Mouse (Mus musculus): ENCODE measurements around the gene Lrrc3c.
"Not testable (repeated sequence)": the region's sequence is repeated elsewhere in the genome, so short reads cannot be mapped to it uniquely, and the experiment has no call there.

The Lrrc3c gene

DNA sequence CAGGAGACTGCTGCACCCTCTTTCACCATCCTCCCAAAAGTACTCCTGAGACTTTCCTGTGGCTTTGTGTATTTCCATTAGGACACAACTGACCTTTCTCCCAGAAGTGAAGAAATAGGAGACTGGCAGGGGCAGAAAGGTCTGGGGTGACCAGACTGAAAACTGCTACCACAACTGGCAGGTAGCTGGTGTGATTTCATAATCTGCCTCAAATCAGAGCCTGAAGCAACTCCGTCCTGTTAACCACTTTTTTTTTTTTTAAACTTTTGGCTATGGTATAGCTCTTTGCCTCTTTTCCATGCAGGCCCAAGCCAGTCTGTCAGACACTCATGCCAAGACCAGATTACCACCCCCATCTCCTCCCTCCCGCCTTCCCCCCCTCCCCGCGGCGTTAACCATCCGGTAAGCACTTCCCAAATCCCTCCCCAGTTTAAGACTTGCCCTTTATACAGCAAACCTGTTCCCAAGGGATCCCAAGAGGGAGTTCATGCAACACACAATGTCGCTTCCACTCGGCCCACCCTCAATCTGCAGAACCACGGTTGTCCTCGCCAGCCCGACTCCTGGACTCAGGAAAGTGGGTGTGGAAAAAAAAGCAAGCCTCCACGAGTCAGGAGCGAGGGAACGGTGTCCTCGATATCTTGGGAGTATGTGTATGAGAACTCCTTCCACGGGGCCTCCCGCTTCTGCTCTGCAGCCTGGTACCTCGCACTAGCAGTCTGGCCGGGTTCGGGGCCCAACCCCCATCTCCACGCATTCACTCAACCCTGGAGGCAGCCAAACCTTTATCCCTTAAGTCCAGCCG lies 11.8 kb upstream of the Lrrc3c start:
- DNase-seq (ENCODE audit: low spot score): no peak

DNA sequence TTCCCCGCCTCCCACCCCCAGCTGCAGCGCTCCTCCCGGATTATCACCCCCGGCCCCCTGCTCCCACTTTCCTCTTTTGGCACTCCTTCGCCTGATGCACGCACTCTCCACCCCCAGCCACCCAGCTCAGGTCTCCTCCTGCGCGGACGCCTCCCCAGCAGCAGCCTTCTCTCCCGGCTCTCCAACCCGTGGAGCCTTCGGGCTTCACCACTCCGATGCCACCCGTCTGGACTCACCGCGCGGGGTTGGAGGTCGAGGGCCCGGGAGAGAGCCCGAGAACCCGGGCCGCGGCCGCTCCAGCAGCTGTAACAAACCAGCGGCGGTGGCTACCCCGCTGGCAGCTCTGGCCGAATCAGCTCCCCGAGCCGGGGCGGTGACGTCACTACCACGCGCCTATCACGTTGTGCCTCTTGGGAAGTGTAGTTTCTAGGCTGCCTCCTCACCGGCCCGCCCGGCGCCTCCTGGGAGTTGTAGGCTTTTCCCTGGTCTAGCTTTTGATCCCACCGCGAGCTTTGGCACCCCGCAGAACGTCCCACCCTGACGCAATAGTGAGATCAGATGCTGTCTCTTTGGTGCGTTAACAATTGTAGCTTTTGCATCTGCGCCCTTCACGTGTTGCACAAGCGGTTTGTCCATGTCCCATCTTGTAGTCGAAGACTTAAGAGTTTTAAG lies 11.1 kb upstream of the Lrrc3c start, which contains the start of gene Ormdl3:
Gene Ormdl3 (minus strand): TSS at position 477 of the 672 bp plus-strand sequence.
- peak; percentile 98 for DNase-seq (ENCODE audit: low spot score)

DNA sequence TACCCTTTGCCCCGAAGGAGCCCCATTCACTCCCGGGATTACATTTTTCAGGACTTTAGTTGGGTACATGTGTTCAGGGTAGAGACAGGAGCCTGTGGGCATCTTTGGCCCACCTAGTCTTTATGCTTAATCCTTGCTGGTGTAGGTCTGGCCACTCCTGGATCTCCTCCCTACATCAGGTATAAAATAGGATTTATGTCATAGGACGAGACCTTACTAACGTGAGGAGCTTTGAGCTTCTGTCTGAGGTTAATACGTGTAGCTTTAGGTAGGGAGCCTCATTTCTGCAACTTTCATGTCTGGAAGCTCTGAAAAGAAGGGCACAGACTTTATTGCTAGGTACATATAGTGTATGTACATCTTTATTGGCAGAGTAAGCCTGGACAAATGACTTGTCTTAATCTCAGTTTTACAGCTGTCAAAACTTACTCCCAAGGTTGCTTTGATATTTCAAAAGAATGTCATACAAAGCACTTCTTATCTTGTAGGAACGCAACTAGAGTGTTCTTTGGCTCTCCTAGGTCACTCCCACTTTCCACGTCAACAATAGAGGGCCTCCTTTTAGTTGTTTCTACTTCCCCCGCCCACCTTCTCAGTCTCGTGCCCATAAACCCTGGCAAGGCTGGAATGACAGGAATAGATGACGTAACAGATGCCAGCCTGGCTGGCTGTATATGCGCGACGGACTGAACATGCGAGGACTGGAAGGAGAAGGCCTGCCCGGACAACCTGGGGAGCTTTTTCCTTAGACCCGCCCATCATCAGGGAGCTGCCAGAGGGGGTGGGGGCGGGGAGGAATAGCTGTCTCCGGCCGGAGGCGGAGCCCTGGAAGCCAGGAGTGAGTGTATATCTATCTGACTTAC lies 10.2 kb upstream of the Lrrc3c start:
- peak; percentile 79 for DNase-seq (ENCODE audit: low spot score)

DNA sequence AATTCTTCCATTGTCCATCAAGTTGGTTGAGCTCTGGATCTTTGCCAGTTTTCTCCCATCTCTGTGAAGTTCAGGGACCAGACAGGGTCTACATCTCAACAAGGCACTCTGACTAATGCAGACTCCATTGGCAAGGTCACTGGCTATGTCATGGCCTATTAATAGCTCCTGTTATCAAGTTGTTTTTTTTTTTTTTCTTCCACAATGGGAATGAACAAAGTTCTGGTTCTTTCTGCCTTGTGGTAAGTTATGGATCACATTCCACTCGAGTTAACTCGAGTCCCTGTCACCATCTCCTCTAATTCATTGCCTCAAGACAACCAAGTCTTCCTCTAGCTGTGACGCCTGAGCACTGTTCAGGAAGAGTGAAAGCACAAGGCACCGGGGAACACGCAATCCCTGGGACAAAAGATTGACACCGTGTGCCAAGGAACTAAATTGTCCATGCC lies 9.2 kb upstream of the Lrrc3c start:
- DNase-seq (ENCODE audit: low spot score): no peak

DNA sequence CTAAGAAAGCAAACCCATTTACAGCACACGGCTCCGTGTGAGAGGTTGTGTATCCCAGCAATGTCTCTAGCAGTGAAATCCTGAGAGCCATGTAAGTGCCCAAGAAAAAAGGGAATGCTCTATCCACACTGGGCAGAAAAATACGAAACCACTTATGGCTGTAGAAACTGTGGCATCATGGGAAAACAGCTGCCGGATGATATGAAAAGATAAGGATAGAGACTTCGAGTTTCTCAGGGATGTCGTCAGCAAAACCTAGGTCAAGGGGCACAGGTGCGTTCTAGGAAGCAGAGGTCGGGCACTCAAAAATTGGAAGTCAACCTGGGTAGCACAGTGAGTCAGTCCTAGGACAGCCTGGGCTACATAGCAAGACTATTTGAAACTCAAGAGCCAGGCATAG lies 8.8 kb upstream of the Lrrc3c start:
- DNase-seq (ENCODE audit: low spot score): no peak

DNA sequence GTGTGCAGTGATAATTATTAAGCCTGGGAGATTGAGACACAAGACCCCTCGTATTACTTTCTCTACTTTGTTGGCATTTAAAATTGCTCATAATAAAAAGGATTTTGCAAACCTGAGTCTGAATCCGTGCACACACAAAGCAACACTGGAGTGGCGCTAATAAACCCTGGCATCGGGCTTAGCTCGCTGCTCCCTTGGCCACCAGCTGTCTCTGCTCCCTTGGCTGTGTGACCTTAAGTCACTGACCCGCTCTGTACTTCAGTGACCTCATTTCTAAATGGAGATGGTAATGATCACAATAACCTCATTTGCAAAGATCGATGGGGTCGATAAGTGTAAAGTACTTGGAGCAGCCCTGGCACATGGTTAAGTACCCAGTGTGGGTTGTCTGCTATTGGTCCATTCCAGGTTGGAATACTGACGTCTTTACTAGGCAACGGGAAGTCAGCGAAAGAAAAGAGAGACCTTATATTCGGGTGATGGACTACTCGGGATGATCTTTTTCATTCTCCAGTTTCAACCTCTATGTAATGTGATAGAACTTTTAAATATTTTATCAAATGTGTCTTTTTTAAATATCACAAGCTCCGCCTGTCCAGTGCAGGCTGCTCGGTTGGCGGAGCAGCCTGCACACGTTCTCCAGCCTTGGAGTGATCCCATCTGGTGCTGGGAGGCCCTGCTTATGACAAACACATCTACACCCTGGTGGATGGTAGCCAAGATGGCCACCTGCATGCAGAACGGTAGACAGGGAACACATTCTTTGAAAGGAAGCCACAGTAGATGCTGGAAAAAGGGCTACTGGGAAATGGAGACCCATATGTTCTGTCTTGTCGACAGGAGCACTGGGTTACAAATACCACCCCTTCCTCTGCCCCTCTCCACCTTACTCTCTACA lies 7.3 kb upstream of the Lrrc3c start:
- DNase-seq (ENCODE audit: low spot score): no peak

DNA sequence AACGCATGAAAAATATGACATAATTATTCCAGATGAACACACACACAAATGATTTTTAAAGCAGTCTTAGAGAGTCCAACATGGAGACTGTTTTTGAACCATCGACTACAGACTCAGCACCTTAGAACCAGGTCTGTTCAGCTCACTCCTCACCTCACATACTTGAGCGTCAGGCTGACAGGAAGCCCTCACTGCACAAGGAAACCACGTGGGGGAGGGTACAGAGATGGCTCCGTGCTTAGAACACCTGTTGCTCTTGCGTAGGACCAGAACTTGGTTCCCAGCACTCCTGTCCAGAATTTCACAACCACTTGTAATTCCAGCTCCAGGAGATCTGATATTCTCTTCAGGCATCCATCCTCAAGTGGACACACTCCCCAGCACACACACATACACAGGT lies 3.1 kb upstream of the Lrrc3c start:
- no peak for DNase-seq (ENCODE audit: low spot score)

DNA sequence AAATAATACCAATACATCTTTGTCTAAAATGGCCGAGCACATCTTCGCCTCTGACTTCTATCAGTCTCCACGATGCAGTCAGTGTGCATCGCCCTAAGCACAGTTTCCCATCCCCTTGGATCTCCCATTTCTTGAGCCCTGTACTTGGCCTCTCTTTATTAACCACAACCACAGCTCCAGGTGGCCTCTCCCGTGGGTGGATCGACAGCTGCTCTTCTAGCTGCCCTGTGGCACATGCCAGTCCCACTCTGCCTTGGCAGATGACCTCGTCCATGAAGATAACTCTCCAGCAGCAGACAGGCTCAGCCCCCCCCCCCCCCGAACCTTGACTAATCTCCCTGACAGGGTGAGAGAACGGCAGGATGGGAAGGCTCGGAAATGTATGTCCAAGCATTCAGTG lies 2.6 kb upstream of the Lrrc3c start:
- no peak for DNase-seq (ENCODE audit: low spot score)

DNA sequence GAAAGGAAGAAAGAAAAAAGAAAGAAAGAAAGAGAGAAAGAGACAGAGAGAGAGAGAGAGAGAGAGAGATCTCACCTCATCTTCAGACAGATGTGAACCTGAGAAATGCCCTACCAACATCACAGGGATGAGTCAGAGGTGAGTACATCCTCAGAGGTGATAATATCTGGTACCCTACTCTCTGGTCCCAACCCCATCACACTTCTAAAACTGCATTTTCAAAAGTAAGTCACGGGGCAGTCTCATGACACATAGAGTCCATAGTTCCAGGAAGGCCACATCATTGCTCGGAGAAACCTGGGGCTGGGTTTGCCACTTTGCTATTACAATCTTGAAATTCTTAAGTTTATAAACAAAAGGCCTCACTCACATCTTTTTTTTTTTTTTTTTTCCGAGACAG lies 2.1 kb upstream of the Lrrc3c start:
- DNase-seq (ENCODE audit: low spot score): no peak

DNA sequence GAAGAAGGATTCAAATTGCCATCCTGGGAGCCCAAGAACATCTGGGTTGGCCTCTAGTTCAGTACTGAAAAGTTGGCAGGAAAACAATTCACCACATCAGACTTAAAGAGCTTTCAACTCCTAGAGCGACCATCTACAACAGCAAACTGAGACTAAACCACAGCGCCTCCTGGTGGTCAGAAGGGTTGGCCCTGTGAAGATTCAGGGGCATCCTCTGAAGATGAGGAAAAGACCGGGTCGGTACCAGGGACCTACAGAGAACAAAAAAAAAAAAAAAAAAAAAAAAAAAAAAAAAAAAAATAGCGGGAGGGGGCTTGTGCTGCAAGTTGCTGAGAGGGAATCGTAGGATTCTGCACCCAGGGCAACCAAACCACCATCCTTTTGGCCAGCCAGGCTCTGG lies 728 bp upstream of the Lrrc3c start:
- DNase-seq (ENCODE audit: low spot score): peak; percentile 59

DNA sequence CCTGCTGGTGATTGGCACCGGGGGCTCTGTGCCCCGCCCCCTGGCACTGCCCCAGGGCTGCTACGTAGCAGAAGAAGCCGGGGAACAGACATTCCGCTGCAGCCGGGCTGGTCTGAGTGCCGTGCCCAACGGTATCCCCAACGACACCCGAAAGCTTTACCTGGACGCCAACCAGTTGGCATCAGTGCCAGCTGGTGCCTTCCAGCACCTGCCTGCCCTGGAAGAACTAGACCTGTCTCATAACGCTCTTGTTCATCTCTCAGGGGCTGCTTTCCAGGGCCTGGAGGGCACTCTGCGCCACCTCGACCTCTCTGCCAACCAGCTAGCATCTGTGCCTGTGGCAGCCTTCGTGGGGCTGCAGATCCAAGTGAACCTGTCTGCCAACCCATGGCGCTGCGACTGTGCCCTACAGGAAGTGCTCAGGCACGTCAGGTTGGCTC lies 780 bp downstream of the Lrrc3c start:
- DNase-seq (ENCODE audit: low spot score): no peak

DNA sequence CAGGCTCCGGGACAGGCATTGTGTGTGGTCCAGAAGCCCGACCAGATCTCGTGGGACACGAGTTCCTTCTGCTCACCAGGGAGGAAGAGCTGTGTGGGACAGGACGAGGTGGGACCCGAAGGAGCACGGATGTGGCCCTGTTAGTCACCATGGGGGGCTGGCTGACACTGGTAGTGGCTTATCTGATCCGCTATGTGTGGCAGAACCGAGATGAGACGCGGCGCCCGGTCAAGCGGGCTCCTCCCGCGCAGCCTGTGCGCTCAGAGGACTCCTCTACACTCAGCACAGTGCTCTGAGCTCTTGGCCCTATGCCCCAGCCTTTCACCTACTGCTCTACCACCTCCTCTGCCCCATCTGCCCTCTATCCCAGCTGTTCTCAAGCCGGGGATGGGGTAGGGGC lies 1.2 kb downstream of the Lrrc3c start:
- no peak for DNase-seq (ENCODE audit: low spot score)

DNA sequence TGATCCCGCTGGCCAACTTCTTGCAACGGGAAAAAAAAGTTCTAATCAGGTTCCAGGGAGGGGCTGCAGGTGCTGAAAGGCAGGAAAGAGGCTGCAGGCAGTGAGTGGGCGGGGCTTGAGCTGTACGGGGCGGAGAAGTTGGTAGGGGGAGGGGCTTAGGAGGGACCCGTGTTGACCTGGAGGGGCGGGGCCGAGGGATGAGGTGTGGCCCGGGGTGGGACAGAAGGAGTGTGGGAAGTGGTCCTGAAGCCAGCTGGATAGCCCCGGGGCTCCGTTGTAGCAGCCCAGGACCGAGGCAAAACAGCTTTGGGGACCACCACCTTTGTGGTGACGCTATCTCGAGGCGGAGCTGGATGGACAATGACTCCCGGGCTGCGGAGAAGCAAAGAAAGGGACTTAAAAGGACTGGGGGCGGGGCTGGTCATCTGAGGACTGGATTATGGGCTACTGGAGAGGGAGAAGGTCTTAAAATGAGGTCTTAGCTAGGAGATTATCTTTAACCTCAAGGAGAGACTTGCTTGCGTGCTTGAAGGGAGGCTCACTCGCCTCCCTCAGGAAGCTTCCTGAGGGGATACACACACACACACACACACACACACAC lies 4.1 kb downstream of the Lrrc3c start:
- DNase-seq (ENCODE audit: low spot score): no peak

DNA sequence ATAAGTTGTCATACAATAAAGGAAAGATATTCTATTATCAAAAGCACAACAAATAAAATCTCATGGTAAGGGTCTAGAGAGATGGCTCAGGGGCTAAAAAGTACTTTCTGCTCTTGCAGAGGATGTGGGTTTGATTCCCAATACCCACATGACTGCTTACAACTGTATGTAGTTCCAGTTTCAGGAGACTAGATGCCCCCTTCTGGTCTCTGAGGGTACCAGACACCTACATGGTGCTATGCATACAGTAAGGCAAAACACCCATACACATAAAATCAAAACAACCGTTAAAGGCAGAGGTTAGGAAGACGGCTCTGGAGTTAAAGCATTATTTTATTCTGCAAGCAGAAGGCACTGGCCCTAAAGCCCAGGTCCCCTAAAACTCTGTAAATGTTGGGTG lies 5.9 kb downstream of the Lrrc3c start:
- no peak for DNase-seq (ENCODE audit: low spot score)

DNA sequence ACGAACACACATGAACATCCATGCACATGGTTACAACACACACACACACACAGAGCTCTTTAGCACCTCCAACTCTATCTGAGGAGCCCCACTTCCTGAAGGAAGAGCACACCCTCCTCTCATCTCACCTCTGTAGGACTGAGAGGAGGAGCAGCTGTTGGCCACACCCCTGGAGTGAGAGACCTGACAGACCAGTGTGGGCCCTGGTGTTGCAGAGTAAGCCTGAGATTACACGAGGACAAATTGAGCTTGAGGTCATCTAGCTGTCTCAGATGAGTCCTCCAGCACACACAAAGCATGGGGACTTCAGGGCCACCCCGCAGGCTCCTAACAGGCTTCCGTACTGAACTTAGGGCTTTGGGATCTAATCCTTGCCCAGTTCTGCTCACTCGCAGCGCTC lies 6.8 kb downstream of the Lrrc3c start:
- DNase-seq (ENCODE audit: low spot score): not testable (repeated sequence)

DNA sequence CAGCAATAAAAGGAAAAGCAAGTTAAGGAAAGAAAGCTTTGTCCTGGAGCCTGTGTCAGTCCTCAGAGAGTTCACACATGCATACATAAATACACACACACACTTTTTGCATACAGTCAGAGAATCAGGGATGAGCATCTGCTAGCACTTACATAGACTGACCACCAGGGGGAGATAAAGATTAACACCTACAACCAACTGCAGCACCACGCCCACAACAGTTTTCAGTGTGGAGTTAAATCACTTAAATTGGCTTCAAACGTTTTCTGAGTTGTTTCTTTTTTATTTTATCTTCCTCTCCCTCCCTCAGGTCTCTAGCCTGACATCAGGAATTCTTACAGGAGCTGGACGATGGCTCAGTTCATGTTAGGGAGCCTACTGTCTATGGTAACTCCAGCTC lies 8.7 kb downstream of the Lrrc3c start:
- DNase-seq (ENCODE audit: low spot score): no peak

DNA sequence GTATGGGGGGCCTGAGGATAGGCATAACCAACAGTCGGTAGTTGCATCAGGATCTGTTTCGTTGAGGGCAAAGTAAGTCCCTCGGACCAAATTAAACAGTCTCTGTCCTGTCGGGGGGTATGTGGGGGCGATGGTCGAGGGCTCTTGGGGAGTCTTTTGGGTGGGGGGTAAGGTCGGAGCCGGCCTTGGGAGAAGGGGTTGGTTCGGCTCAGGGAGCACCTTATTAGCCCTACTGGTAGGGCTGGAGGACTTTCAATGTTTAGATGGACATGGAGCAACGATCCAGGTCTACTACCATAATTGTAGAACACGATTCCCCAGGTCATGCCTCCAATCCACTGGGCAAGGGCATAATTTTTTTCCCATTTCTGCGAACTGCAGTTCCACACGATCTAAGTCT lies 22.7 kb downstream of the Lrrc3c start:
- DNase-seq (ENCODE audit: low spot score): no peak

DNA sequence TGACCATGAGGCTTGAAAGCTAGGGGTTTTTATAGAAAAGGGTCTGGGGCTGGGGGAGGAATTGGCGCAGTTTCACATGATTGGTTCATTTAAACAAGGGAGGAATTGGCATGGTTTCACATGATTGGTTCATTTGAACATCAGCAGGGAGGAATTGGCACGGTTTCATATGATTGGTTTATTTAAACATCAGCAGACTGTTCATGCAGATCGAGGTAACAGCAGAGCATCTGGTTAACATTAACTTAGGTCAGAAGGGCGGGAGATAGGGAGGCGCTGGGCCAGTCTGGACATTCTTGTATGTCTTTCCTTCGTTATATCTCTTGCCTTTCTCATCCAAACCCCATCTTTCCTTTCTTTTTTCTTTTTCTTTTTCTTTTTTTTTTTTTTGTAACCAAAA lies 25.9 kb downstream of the Lrrc3c start:
- not testable (repeated sequence) for DNase-seq (ENCODE audit: low spot score)

DNA sequence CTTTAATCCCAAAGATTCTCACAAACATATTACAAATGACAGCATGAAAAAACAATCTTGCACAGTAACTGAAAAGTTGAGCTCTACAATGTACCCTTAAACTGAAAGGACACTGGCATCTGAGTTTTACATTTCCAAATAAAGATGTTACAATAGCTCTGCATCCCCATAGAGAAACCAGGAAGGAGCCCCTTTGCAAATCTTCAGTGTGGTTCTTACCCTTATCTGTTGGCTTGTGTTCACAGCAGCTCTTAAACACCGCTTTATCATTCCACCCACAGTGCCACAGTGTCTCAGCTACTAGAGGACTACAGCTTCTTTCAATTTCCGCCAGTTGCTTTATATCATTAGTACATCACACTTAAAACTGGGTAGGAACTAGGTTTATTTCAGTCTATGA lies 26.3 kb downstream of the Lrrc3c start:
- DNase-seq (ENCODE audit: low spot score): not testable (repeated sequence)

DNA sequence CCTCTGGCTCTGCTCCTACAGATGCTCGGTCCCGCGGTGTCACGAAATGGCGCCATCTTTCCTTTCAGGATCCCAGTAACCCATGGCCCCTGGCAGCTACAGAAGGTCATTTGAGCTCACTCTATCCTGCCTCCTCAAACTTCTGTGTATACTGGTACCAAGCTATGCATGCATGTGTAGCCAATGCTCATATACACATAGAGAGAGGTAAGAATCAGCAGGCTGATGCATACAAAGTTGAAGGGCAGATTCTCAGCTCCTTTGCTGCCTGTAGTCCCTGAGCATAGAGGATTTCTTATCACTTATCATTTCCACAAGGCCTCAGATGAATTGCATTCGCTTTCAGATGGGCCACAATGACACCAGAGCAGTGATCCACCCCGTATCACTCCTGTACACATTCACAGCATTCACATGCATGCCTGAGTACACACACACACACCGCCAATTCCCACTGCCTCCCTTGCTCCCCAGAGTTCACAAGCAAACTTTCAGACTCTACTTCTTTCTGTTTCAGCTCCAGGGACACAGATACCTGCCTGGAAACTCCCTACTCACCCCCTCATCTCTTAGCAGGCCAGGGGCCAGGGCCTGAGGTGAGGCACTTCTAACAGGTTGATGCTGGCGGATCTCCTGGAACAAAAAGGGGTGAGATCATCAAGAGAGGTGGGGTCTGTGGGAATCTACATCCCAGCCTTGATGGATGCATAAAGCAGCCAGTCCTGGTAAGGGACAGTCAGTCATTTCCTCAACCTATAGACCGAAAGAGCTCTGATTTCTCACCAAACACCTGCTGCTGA lies 27.7 kb downstream of the Lrrc3c start, which contains the start of the genes Gm12355 and Gsdma3:
Gene Gm12355 (minus strand): TSS at position 51 of the 800 bp plus-strand sequence.
Gene Gsdma3 (plus strand): TSS at position 750 of the 800 bp plus-strand sequence.
- DNase-seq (ENCODE audit: low spot score): no peak
